Mouse (Mus musculus): ENCODE results near the gene Amigo2. TPM values are rescaled to one million over a fixed set of nuclear protein-coding genes. Genes with fewer than 3 reads are reported as not detected.
"Not testable (repeated sequence)": the region's sequence is repeated elsewhere in the genome, so short reads cannot be mapped to it uniquely, and the experiment has no call there.

Amigo2 gene
- polyA plus RNA-seq, 1 experiment from 2014 or later: 0.74 TPM

DNA sequence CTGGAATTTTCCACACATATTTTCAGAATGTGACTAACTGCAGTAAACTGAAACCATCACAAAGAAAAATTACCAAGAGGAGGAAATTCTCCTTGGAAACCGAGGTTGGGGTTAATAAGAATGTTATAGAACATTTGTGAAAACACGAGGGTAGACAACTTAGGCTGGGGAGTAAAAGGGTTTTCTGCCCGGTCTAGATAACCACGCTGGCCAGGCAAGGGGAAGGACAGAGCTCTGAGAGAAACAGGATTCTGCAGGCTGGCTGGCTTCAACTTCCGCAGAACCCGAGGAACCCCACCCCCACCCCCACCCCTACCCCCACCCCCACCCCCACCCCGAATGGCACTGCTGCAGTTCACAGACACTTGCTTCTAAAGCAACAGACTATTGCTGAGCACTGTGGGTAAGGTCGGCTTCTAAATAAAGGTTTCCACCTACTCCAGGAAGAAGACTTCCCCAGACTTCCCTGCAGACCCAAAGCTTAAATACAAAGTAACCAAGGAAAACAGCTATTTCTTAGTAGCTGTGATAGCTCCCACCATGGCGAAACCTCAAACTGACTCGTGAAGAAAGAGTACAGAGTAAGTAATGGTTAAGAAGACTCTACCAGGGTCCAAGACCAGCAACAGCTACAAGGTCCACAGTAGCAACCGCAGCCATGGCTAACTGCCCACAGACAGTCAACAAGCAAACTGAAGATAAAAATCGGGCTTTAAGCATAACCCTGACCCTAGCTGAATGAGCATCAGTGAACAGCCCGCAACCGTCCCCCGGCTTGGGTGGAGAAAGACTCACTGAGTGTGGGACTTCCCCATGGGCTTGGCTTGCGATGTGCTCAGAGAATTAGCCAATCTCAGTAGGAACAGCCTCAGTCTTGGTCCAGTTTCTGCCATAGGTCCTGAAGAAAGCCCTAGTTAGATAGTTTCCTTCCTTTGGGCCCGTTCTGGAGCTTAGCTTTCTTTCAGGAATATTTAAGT lies 34.3 kb downstream of the Amigo2 start:
- H3K27ac ChIP-seq: no peak overlapping the region
- no peaks in the 10 kb centered on the region for H3K36me3 ChIP-seq
- no peak overlapping the region for H3K4me3 ChIP-seq (replicated peaks)
- no peak overlapping the region for H3K4me2 ChIP-seq
- no peaks in the 10 kb centered on the region for H3K27me3 ChIP-seq
- WGBS (ENCODE audit: insufficient replicate concordance): 31% methylated on average over 17 of the region's 17 CpGs
- DNase-seq (no peak), ATAC-seq (ENCODE audit: low read depth) (no peak)
- H3K9me3 ChIP-seq (replicated peaks): no peaks in the 10 kb centered on the region
- H3K4me1 ChIP-seq (replicated peaks): no peaks in the 10 kb centered on the region
- no peak overlapping the region for H3K9ac ChIP-seq

GRCm38 (mm10) chr15:97209754-97210153 lies 37.3 kb downstream of the Amigo2 start:
- H3K4me1 ChIP-seq (replicated peaks); H3K4me3 ChIP-seq (replicated peaks); H3K36me3 ChIP-seq; H3K27ac ChIP-seq; H3K4me2 ChIP-seq; DNase-seq; H3K9me3 ChIP-seq (replicated peaks); H3K27me3 ChIP-seq; H3K9ac ChIP-seq; ATAC-seq (ENCODE audit: low read depth): not testable (repeated sequence)
- 62% methylated on average over 3 of the region's 3 CpGs for WGBS (ENCODE audit: insufficient replicate concordance)

DNA sequence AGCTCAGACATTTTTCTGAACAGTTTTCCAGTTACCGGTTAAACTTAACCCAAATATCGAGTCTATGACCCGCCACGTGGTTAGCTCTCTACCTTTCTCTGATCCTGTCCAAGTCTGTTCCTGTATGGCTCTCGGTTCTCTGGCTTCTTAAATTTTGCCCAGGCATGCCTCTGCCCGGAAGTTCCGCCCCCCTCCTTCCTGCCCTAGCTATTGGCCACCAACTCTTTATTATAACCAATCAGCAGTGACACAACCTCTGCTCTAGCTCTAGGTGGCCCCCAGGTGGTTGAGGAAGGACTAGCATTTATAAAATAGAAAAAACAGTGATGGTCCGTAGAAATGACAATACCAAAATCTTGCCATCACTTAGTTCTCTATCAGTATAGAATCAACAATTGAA lies 40.6 kb downstream of the Amigo2 start:
- Histone ChIP-seq H3K4me2 (no peak overlapping the region), H3K36me3 (no peaks in the 10 kb centered on the region), H3K27me3 (no peaks in the 10 kb centered on the region), H3K4me1 (replicated peaks) (no peaks in the 10 kb centered on the region), H3K4me3 (replicated peaks) (no peak overlapping the region), H3K27ac (no peak overlapping the region), H3K9me3 (replicated peaks) (peaks cover 2% of the 10 kb centered on the region; the same call in 1 of the 2 replicates), H3K9ac (no peak overlapping the region)
- 81% methylated on average over 8 of the region's 8 CpGs for WGBS (ENCODE audit: insufficient replicate concordance)
- no peak for DNase-seq
- no peak for ATAC-seq (ENCODE audit: low read depth)

DNA sequence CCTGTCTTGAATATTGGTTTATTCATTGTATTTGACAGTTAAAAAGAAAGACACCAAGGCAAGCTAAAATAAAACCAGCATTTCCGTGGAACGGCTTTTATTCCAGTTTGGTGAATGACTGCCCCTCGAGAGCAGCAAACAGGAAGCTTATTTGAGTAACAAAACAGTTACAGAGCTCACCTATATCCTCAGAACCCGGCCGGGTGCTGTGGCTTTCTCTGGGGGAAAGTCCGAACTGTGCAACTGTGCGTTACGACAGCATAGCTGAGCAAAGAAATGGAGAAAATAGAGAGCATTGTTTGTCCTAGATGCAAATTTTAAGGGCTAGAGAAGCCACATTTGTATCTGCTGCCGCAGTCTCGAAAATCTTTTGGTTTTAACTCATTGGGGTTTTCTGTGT lies 41.3 kb downstream of the Amigo2 start:
- Histone ChIP-seq H3K36me3 (no peaks in the 10 kb centered on the region), H3K9me3 (replicated peaks) (peaks cover 2% of the 10 kb centered on the region; the same call in 1 of the 2 replicates), H3K4me3 (replicated peaks) (no peak overlapping the region), H3K4me1 (replicated peaks) (no peaks in the 10 kb centered on the region), H3K27ac (no peak overlapping the region), H3K9ac (no peak overlapping the region), H3K27me3 (no peaks in the 10 kb centered on the region), H3K4me2 (no peak overlapping the region)
- no peak for ATAC-seq (ENCODE audit: low read depth)
- no peak for DNase-seq
- 71% methylated on average over 10 of the region's 10 CpGs for WGBS (ENCODE audit: insufficient replicate concordance)

- DNase-seq (no peak), ATAC-seq (ENCODE audit: low read depth) (no peak)
- Histone ChIP-seq H3K9me3 (replicated peaks) (peaks cover 2% of the 10 kb centered on the region; the same call in 1 of the 2 replicates), H3K9ac (no peak overlapping the region), H3K4me1 (replicated peaks) (no peaks in the 10 kb centered on the region), H3K27me3 (no peaks in the 10 kb centered on the region), H3K27ac (no peak overlapping the region), H3K36me3 (no peaks in the 10 kb centered on the region), H3K4me3 (replicated peaks) (no peak overlapping the region), H3K4me2 (no peak overlapping the region)
- 61% methylated on average over 3 of the region's 3 CpGs for WGBS (ENCODE audit: insufficient replicate concordance)
Measured at GRCm38 (mm10) chr15:97204889-97205288, 42.2 kb downstream of the Amigo2 start.

DNA sequence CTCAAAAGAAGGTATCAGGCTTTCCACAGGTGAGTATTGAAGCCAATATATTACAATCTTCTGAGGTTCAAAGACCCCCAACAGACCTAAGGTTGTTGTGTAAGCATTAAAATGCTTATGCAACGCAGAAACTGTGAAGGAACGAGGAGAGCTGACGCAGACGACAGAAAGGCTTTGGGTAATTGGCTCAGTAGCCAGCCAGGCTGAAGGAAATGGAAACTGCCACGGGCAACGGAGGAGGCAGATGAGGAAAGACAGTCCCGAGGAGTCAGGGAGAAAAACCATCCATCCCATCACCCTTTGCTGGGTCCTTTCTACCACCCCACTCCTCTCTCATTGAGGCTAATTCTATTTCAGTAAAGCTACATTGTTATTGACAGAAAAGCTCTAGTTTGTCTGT lies 50.4 kb downstream of the Amigo2 start:
- Histone ChIP-seq H3K4me1 (replicated peaks) (no peaks in the 10 kb centered on the region), H3K9ac (no peak overlapping the region), H3K36me3 (no peaks in the 10 kb centered on the region), H3K27me3 (no peaks in the 10 kb centered on the region), H3K4me3 (replicated peaks) (no peak overlapping the region), H3K4me2 (no peak overlapping the region), H3K9me3 (replicated peaks) (no peaks in the 10 kb centered on the region), H3K27ac (no peak overlapping the region)
- 64% methylated on average over 7 of the region's 7 CpGs for WGBS (ENCODE audit: insufficient replicate concordance)
- DNase-seq (no peak), ATAC-seq (ENCODE audit: low read depth) (no peak)

GRCm38 (mm10) chr15:97195628-97196027 lies 51.5 kb downstream of the Amigo2 start:
- ATAC-seq (ENCODE audit: low read depth): no peak

More at GRCm38 (mm10) chr15:97195628-97196027, 51.5 kb downstream of the Amigo2 start:
- Histone ChIP-seq H3K4me2 (no peak overlapping the region), H3K27ac (no peak overlapping the region), H3K4me3 (replicated peaks) (no peak overlapping the region), H3K27me3 (no peaks in the 10 kb centered on the region), H3K36me3 (no peaks in the 10 kb centered on the region), H3K9me3 (replicated peaks) (no peaks in the 10 kb centered on the region), H3K9ac (no peak overlapping the region), H3K4me1 (replicated peaks) (no peaks in the 10 kb centered on the region)
- 0% methylated on average over 1 of the region's 1 CpGs for WGBS (ENCODE audit: insufficient replicate concordance)
- DNase-seq: no peak

Other genes with a start within 250 kb of the Amigo2 start
- gene Slc38a4, start 191.3 kb downstream of the Amigo2 start, polyA plus RNA-seq (2015; fragmentation: Nextera tagmentation; extraction: Ambion mirVana): 38.3 and 50.7 TPM in 2 replicates
- 4.6 and 5.8 TPM in 2 replicates for gene Pced1b, start 180 bp downstream of the Amigo2 start, polyA plus RNA-seq (2015; fragmentation: Nextera tagmentation; extraction: Ambion mirVana)

Measured in liver, embryonic 13.5 days (tissue).